Mouse (Mus musculus): ENCODE results near the gene Reps1. TPM values are rescaled to one million over a fixed set of nuclear protein-coding genes. Genes with fewer than 3 reads are reported as not detected.

The Reps1 gene
- polyA plus RNA-seq, 1 experiment from 2014 or later: 27.1 TPM

GRCm38 (mm10) chr10:18058681-18059338 lies 3.1 kb downstream of the Reps1 start:
- ATAC-seq (ENCODE audit: low FRiP score) (no peak), DNase-seq (ENCODE audit: low spot score, missing footprints) (peak; percentile 75)
- Histone ChIP-seq H3K27ac (ENCODE audit: low read depth, low read length) (no peak overlapping the region), H3K4me2 (no peak overlapping the region), H3K4me1 (ENCODE audit: control insufficient read depth, insufficient read depth, low read length) (peaks cover 11% of the 10 kb centered on the region), H3K36me3 (ENCODE audit: control insufficient read depth, insufficient read depth, low read length) (no peaks in the 10 kb centered on the region), H3K9me3 (ENCODE audit: control insufficient read depth, low read length) (no peaks in the 10 kb centered on the region), H3K27me3 (ENCODE audit: control insufficient read depth, insufficient read depth, low read length) (no peaks in the 10 kb centered on the region), H3K4me3 (ENCODE audit: low read depth, low read length) (no peak overlapping the region), H3K9ac (ENCODE audit: low read length) (no peak overlapping the region)
- WGBS: 93% methylated on average over 9 of the region's 9 CpGs

- no peaks in the 10 kb centered on the region for H3K27me3 ChIP-seq (ENCODE audit: control insufficient read depth, insufficient read depth, low read length)
- no peak for DNase-seq (ENCODE audit: low spot score, missing footprints)
- H3K9me3 ChIP-seq (ENCODE audit: control insufficient read depth, low read length): no peaks in the 10 kb centered on the region
- peaks cover 11% of the 10 kb centered on the region for H3K4me1 ChIP-seq (ENCODE audit: control insufficient read depth, insufficient read depth, low read length)
- H3K4me3 ChIP-seq (ENCODE audit: low read depth, low read length): no peak overlapping the region
- H3K27ac ChIP-seq (ENCODE audit: low read depth, low read length): no peak overlapping the region
- no peak overlapping the region for H3K9ac ChIP-seq (ENCODE audit: low read length)
- ATAC-seq (ENCODE audit: low FRiP score): no peak
- no peaks in the 10 kb centered on the region for H3K36me3 ChIP-seq (ENCODE audit: control insufficient read depth, insufficient read depth, low read length)
- 90% methylated on average over 13 of the region's 13 CpGs for WGBS
- H3K4me2 ChIP-seq: no peak overlapping the region
Measured at GRCm38 (mm10) chr10:18059807-18060206, 4.1 kb downstream of the Reps1 start.

DNA sequence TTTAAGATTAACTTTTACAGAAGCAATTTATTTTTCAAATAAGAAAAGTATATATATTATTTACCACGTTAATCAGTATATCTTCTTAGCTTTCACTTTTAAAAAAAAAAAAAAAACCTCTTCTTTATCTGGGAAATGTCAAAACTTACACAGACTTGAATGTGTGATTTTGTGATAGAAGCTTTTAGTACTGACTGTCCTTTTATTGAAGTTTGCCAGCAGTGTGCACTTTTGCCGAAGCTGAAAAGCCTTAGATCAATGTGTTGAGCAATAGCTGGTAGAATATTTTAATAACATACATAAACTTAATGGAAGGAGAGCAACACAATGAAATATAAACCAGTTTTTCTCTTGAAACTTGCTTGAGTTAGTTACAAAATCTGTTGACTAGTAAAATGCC lies 5.1 kb downstream of the Reps1 start:
- H3K9ac ChIP-seq (ENCODE audit: low read length): no peak overlapping the region
- H3K27me3 ChIP-seq (ENCODE audit: control insufficient read depth, insufficient read depth, low read length): no peaks in the 10 kb centered on the region
- H3K4me1 ChIP-seq (ENCODE audit: control insufficient read depth, insufficient read depth, low read length): peaks cover 11% of the 10 kb centered on the region
- WGBS: 92% methylated on average over 2 of the region's 2 CpGs
- no peak overlapping the region for H3K4me3 ChIP-seq (ENCODE audit: low read depth, low read length)
- ATAC-seq (ENCODE audit: low FRiP score): no peak
- H3K4me2 ChIP-seq: no peak overlapping the region
- DNase-seq (ENCODE audit: low spot score, missing footprints): no peak
- H3K36me3 ChIP-seq (ENCODE audit: control insufficient read depth, insufficient read depth, low read length): no peaks in the 10 kb centered on the region
- H3K27ac ChIP-seq (ENCODE audit: low read depth, low read length): no peak overlapping the region
- H3K9me3 ChIP-seq (ENCODE audit: control insufficient read depth, low read length): no peaks in the 10 kb centered on the region

DNA sequence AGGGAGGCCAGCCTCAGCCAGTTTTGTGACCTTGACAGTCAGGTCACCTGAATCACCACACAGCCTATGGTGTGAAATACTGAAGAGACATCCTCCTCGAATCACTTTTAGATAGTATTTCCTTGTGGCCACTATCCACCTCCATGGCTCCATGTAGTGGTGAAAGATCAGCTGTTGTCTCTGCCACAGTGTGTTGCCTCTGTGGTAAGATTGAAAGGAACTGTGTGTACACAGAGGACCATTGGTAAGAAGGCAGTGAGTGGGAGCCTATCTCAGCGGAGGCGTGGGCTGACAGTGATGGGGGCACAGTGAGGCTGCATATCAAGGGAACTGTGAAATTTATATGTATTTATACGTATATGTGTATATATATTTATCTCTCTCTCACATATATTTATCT lies 5.9 kb downstream of the Reps1 start:
- Histone ChIP-seq H3K9ac (ENCODE audit: low read length) (no peak overlapping the region), H3K4me1 (ENCODE audit: control insufficient read depth, insufficient read depth, low read length) (peaks cover 11% of the 10 kb centered on the region), H3K4me2 (no peak overlapping the region), H3K4me3 (ENCODE audit: low read depth, low read length) (no peak overlapping the region), H3K27me3 (ENCODE audit: control insufficient read depth, insufficient read depth, low read length) (no peaks in the 10 kb centered on the region), H3K27ac (ENCODE audit: low read depth, low read length) (no peak overlapping the region), H3K36me3 (ENCODE audit: control insufficient read depth, insufficient read depth, low read length) (no peaks in the 10 kb centered on the region), H3K9me3 (ENCODE audit: control insufficient read depth, low read length) (no peaks in the 10 kb centered on the region)
- DNase-seq (ENCODE audit: low spot score, missing footprints) (peak; percentile 67), ATAC-seq (ENCODE audit: low FRiP score) (no peak)
- 93% methylated on average over 4 of the region's 4 CpGs for WGBS

DNA sequence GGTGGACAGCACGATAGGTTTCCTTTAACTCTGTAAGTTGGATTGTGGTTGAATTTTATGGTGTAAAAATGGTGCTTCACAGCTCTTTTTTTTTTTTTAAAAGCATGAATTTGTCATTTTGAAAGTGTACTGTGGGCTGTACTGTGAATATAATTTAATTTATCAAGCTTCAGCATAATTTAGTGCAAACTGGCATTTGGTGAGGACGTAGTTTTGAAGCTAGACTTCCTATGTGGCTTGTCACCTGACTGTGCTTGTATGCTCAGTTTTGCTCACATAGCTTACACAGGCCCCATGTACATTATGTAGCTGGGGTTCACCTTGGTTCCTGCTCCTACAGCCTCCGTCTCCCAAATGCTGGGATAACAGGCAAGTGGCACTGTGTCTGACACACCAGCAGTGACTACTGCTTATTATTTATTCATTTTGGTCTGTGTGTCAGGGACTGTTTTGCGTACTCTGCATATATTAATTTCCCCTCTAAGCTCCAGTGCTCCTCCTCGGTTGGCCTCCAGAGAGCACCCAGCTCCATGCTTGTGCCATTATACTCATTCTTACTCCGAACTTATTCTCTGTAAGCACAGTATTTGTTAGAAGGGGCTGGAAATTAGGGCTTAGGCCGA lies 9.1 kb downstream of the Reps1 start:
- WGBS: 88% methylated on average over 7 of the region's 7 CpGs
- Histone ChIP-seq H3K27ac (ENCODE audit: low read depth, low read length) (no peak overlapping the region), H3K9me3 (ENCODE audit: control insufficient read depth, low read length) (no peaks in the 10 kb centered on the region), H3K4me1 (ENCODE audit: control insufficient read depth, insufficient read depth, low read length) (peaks cover 4% of the 10 kb centered on the region), H3K4me2 (no peak overlapping the region), H3K4me3 (ENCODE audit: low read depth, low read length) (no peak overlapping the region), H3K9ac (ENCODE audit: low read length) (no peak overlapping the region), H3K27me3 (ENCODE audit: control insufficient read depth, insufficient read depth, low read length) (no peaks in the 10 kb centered on the region), H3K36me3 (ENCODE audit: control insufficient read depth, insufficient read depth, low read length) (no peaks in the 10 kb centered on the region)
- ATAC-seq (ENCODE audit: low FRiP score) (no peak), DNase-seq (ENCODE audit: low spot score, missing footprints) (no peak)

DNA sequence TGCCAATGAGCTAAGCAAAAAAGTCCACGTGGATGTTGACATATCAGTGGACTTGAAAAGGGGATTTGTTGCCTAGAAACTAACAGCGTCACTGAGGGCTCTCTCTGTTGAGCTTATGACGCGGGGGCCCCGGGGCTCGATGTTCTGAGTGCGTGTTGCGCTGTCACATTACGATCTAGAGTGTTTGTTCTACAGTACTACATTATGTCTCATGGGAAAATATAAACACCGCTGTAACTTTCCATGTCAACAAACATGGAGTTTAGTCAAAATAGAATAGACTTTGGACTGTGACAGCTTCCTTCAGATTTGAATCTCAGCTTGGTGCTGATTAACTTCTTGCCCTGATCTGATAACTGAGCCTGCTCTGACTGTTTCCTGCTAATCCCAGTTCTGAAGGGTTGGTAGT lies 10.4 kb downstream of the Reps1 start:
- no peaks in the 10 kb centered on the region for H3K9me3 ChIP-seq (ENCODE audit: control insufficient read depth, low read length)
- no peak overlapping the region for H3K4me2 ChIP-seq
- DNase-seq (ENCODE audit: low spot score, missing footprints) (no peak), ATAC-seq (ENCODE audit: low FRiP score) (peak; percentile 70)
- H3K27ac ChIP-seq (ENCODE audit: low read depth, low read length): no peak overlapping the region
- peaks cover 4% of the 10 kb centered on the region for H3K4me1 ChIP-seq (ENCODE audit: control insufficient read depth, insufficient read depth, low read length)
- H3K27me3 ChIP-seq (ENCODE audit: control insufficient read depth, insufficient read depth, low read length): no peaks in the 10 kb centered on the region
- no peaks in the 10 kb centered on the region for H3K36me3 ChIP-seq (ENCODE audit: control insufficient read depth, insufficient read depth, low read length)
- 64% methylated on average over 10 of the region's 10 CpGs for WGBS
- no peak overlapping the region for H3K4me3 ChIP-seq (ENCODE audit: low read depth, low read length)
- no peak overlapping the region for H3K9ac ChIP-seq (ENCODE audit: low read length)

DNA sequence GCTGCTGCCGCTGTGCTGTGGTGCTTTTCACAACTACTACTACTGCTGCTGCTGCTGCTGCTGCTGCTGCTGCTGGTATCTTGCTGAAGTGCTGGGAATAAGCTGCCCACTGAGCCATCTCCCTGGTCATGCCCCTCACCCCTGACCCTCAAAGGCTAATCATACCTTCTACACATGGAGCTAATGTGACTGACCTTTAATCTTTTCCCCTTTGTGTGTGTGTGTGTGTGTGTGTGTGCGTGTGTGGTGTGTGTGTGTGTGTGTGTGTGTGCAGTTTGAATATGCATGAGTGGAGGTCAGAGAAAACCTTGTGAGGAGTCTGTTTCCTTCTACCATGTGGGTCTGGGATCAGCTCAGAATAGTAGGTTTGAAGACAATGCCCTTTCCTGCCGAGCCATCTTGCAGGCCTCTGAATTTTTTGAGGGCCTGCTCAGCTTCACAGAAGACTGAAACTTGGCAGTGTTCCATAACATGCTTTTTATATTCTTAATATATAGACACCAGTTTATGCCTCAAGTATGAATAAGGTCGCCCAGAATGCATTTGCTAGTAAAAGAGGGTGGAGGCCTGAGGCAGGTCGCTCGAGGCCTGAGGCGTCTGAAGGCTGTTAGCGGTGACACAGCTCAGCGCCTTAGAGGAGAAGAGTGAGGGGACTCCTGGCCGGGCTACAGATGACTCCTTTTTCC lies 12.2 kb downstream of the Reps1 start:
- peaks cover 4% of the 10 kb centered on the region for H3K4me1 ChIP-seq (ENCODE audit: control insufficient read depth, insufficient read depth, low read length)
- ATAC-seq (ENCODE audit: low FRiP score) (peak; percentile 60; the same call in 1 of the 2 replicates), DNase-seq (ENCODE audit: low spot score, missing footprints) (no peak)
- no peaks in the 10 kb centered on the region for H3K27me3 ChIP-seq (ENCODE audit: control insufficient read depth, insufficient read depth, low read length)
- H3K9me3 ChIP-seq (ENCODE audit: control insufficient read depth, low read length): no peaks in the 10 kb centered on the region
- no peak overlapping the region for H3K27ac ChIP-seq (ENCODE audit: low read depth, low read length)
- no peak overlapping the region for H3K9ac ChIP-seq (ENCODE audit: low read length)
- 78% methylated on average over 10 of the region's 10 CpGs for WGBS
- no peak overlapping the region for H3K4me3 ChIP-seq (ENCODE audit: low read depth, low read length)
- no peaks in the 10 kb centered on the region for H3K36me3 ChIP-seq (ENCODE audit: control insufficient read depth, insufficient read depth, low read length)
- H3K4me2 ChIP-seq: no peak overlapping the region

DNA sequence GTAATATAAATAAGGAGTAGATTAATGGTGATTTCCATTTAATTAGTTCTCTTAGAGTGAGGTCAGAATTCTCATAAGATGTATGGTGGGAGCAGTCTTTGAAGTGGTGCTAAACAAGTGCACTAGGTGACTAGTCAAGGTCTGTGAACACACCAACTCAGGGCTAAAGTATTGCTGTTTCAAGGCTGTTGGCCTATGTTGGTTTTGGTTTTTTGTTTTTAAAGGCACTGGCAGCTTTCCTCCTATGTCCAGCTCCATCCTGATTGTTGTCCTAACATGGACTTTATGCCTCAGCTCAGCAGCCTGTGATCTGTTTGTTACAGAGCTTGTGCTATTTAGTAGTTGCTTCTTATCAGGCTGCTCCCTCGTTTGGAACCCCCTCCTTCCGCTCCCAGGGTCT lies 13.2 kb downstream of the Reps1 start:
- Histone ChIP-seq H3K27ac (ENCODE audit: low read depth, low read length) (no peak overlapping the region), H3K4me1 (ENCODE audit: control insufficient read depth, insufficient read depth, low read length) (peaks cover 4% of the 10 kb centered on the region), H3K27me3 (ENCODE audit: control insufficient read depth, insufficient read depth, low read length) (no peaks in the 10 kb centered on the region), H3K9me3 (ENCODE audit: control insufficient read depth, low read length) (no peaks in the 10 kb centered on the region), H3K4me3 (ENCODE audit: low read depth, low read length) (no peak overlapping the region), H3K4me2 (no peak overlapping the region), H3K9ac (ENCODE audit: low read length) (no peak overlapping the region), H3K36me3 (ENCODE audit: control insufficient read depth, insufficient read depth, low read length) (no peaks in the 10 kb centered on the region)
- DNase-seq (ENCODE audit: low spot score, missing footprints) (no peak), ATAC-seq (ENCODE audit: low FRiP score) (no peak)
- WGBS: 85% methylated on average over 2 of the region's 2 CpGs

- WGBS: 83% methylated on average over 2 of the region's 2 CpGs
- Histone ChIP-seq H3K9ac (ENCODE audit: low read length) (no peak overlapping the region), H3K4me2 (no peak overlapping the region), H3K4me3 (ENCODE audit: low read depth, low read length) (no peak overlapping the region), H3K27ac (ENCODE audit: low read depth, low read length) (no peak overlapping the region), H3K9me3 (ENCODE audit: control insufficient read depth, low read length) (no peaks in the 10 kb centered on the region), H3K36me3 (ENCODE audit: control insufficient read depth, insufficient read depth, low read length) (no peaks in the 10 kb centered on the region), H3K27me3 (ENCODE audit: control insufficient read depth, insufficient read depth, low read length) (no peaks in the 10 kb centered on the region), H3K4me1 (ENCODE audit: control insufficient read depth, insufficient read depth, low read length) (peaks cover 4% of the 10 kb centered on the region)
- DNase-seq (ENCODE audit: low spot score, missing footprints) (no peak), ATAC-seq (ENCODE audit: low FRiP score) (no peak)
Measured at GRCm38 (mm10) chr10:18069576-18069975, 13.9 kb downstream of the Reps1 start.

Data from midbrain, embryonic 11.5 days (tissue).